Mouse (Mus musculus) heart, postnatal 25 days (tissue): ENCODE results near the gene Kcnj15. TPM values are rescaled to one million over a fixed set of nuclear protein-coding genes. Genes with fewer than 3 reads are reported as not detected.

Experiments
- DNase-seq: peaks from one replicate; pipeline ENCODE4 v3.0.0; 2022; ENCODE audit warnings: low spot score
- intact Hi-C: fragments of 180-260 bp; cut with DNase I; formaldehyde crosslinking; loops from one replicate; pipeline ENCODE4 v1.15.1; 2025
- total RNA-seq, 2 experiments: library from RNA; stranded (reverse); gene quantifications; 2 replicates each; pipeline ENCODE4 v1.2.3; 2021

The Kcnj15 gene
- 1 to 10 TPM; 1.2 to 1.6 TPM for total RNA-seq

DNA sequence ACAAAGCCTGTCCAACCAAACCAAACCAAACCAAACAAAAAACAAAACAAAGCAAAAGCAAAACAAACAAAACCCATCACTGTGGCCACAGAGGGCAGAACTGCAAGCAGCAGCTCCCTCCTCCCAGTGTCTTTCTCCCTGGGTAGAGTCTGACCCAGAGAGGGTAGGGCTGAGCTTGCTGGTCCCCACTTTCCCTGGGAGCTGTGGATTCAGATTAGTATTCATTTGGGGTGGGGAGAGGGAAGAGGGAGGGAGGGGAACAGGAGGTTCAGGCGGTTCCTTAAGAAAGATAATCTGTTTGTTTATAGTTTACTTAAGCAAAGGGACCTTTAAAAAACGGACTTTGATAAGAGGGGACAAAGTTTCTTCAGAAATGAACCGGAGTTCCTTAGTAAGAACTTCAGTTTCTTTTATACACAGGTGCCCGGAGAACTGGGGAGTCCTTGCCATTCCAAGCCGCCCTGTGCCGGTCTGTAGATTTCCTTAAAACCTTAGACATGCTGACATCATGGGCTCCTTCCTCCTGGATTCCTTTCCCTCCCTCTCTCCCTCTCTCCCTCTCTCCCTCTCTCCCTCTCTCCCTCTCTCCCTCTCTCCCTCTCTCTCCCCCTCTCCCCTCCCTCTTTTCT lies at the start of gene Kcnj15:
Gene Kcnj15, plus strand, starts transcription at position 293 of the 629 bp plus-strand sequence.
- intact Hi-C loops = loop anchor here (5.0 kb wide), 1 partner anchor 35 kb away; no protein-coding TSS in a partner anchor
- DNase-seq = no peak

GRCm38 (mm10) chr16:95208243-95208642 lies 49.1 kb upstream of the Kcnj15 start:
- DNase-seq = no peak
- intact Hi-C loops = no loop called here

DNA sequence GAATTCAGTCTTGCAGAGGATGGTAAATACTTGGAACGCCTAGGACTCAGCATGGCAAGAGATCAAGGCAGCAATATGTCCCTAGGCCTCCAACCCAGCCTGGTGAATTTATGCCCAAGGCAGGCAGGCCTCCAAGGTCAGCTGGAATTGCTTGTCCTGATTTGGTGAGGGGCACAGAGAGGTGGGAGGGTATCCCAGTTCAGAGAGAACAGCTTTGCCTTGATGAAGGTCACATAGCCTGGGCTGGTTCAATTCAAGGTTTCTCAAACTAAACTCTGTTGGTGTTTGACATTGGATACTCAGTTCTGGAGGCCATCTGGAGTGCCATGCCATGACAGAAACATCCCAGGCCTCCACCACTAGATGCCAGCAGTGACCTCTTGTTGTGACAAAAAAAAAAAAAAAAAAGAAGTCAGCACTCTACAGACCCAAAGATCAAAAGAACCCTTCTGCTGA lies 48.3 kb upstream of the Kcnj15 start:
- intact Hi-C loops = loop anchor here (1.0 kb wide), 1 partner anchor 132 kb away; no protein-coding TSS in a partner anchor
- no peak for DNase-seq

GRCm38 (mm10) chr16:95214251-95215197 lies 42.8 kb upstream of the Kcnj15 start:
- no peak for DNase-seq
- intact Hi-C loops = no loop called here

- intact Hi-C loops = no loop called here
- DNase-seq = no peak
These were observed 41.6 kb upstream of the Kcnj15 start for GRCm38 (mm10) chr16:95215782-95216181.

- no peak for DNase-seq
- intact Hi-C loops = no loop called here
These were observed 41.0 kb upstream of the Kcnj15 start for GRCm38 (mm10) chr16:95216346-95216745.

GRCm38 (mm10) chr16:95216824-95217223 lies 40.5 kb upstream of the Kcnj15 start:
- intact Hi-C loops = no loop called here
- DNase-seq = no peak

GRCm38 (mm10) chr16:95218783-95219182 lies 38.6 kb upstream of the Kcnj15 start:
- DNase-seq = no peak
- intact Hi-C loops = no loop called here

- no peak for DNase-seq
- intact Hi-C loops = no loop called here
These were observed 37.9 kb upstream of the Kcnj15 start for GRCm38 (mm10) chr16:95219459-95219858.

DNA sequence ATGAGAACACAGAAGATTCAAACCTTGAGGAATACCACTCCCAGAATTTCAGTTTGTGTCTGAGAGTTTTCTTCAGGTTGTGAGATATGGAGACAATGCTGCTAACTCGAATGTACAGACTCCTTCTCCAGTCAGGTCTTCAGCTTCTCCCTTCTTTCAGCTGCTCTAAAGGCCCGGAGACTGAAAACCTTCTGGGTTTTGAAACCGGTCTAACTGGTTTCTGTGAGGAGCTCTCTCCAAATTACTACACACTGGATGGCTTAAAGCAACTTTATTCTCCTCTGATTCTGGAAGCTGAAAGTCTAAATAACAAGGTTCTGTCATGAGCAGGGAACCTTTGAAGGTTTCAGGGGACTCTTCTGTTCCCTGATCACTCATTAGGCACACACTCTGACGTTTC lies 36.3 kb upstream of the Kcnj15 start:
- intact Hi-C loops = loop anchor here (5.0 kb wide), 1 partner anchor 36 kb away; the partner anchor contains the start of gene Kcnj15

GRCm38 (mm10) chr16:95222026-95222718 lies 35.2 kb upstream of the Kcnj15 start:
- intact Hi-C loops = loop anchor here (5.0 kb wide), 1 partner anchor 35 kb away; the partner anchor contains the start of gene Kcnj15
- no peak for DNase-seq

More for the DNA sequence above, 36.3 kb upstream of the Kcnj15 start:
- DNase-seq = no peak

DNA sequence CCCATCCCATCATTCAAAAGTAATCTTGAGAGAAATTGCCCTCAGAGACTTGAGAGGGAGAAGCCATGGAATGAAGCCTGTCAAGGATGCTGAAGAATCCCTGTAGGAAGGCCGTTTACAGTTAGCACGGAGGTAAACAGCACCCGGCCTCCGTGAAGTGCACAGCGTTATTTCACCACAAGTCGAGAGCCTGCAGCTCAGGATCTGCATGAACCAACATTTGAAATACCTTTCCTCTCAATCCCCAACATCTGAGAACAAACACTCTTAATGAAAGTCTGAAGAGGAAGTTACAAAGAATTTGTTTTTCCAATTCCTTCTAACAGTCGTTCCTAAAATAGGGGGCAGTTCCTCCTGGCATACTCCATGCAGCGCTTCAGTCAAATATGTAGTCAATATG lies 33.9 kb upstream of the Kcnj15 start:
- intact Hi-C loops = loop anchor here (5.0 kb wide), 1 partner anchor 34 kb away; the partner anchor contains the start of gene Kcnj15
- DNase-seq = no peak

- DNase-seq = no peak
- intact Hi-C loops = no loop called here
These were observed 32.1 kb upstream of the Kcnj15 start for GRCm38 (mm10) chr16:95225285-95225684.

DNA sequence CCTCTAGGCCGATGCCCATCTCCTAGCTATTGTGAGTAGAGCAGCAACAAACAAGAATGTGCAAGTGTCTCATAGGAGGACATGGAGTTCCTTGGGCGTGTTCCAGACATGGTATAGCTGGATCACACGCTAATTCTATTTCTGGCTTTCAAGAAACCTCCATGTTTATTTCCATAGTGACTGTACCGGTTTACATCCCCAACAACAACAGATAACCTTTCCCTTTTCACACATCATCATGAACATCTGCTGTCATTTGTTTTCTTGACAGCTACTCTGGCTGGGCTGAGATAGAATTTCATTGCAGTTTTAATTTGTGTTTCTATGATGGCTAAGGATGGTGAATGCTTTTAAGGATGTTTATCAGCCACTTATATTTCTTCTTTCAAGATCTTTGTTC lies 25.6 kb upstream of the Kcnj15 start:
- DNase-seq = no peak
- intact Hi-C loops = no loop called here

DNA sequence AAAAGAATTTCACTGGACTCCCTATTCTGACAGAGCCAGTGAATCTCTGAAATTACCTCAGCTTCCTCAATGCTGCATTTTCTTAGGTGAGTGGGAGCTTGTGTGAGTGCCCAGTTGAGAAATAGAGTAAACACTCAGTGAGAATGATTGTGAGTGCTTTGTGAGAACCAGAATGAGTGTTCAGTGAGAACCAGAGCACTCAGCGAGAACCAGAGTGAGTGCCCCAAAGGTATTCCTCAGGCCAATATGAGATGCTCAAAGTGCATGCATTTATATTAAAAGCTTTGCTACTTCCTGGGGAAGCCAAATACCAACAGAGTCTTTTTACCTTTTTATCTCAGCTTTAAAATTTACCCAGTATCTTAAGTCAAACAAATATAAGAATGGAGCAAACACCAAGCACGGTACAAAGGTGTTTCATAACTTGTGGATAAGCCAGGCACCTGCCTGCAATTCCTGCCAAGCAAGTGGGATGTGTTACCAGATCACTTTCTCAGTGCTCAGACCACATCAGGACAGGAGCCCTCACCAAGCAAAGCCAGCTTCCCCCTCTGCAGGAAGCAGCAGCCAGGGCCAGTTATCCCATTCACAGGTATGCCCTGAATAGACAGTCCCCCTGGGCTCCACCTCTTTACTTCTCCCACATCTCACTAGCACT lies 22.3 kb upstream of the Kcnj15 start:
- DNase-seq = no peak
- intact Hi-C loops = no loop called here

DNA sequence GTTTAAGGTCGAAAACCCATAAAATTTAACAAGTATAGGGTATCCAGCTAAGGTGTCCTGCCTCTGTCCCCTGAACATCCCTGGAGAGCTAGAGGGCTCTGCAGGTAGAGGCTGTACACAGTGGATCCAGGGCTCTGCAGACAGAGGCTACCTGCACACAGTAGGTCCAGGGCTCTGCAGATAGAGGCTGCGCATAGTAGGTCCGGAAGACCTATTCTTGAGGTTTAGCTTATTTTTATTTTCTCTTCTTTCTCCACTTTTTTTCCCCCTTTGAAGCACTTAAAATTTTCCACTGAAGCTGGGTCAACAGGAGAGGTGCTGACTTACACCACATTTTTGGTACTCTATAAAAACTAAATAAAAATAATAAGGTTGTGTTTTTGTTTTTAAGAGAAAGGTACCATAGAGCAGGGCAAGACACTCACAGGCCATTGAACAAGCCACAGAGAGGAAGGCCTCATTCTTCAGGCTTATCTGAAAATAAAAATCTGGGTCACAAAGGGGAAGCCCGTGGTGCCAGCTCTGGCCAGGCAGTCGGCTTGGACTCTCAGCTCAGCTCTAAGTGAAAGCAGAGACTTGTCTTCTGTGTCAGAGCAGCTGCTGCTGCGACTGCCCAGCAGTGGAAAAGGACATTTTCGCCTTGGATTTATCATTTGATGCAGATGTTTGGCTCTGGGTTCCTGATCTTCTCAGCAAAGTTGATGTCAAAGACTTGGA lies 18.0 kb upstream of the Kcnj15 start:
- DNase-seq = no peak
- intact Hi-C loops = no loop called here

DNA sequence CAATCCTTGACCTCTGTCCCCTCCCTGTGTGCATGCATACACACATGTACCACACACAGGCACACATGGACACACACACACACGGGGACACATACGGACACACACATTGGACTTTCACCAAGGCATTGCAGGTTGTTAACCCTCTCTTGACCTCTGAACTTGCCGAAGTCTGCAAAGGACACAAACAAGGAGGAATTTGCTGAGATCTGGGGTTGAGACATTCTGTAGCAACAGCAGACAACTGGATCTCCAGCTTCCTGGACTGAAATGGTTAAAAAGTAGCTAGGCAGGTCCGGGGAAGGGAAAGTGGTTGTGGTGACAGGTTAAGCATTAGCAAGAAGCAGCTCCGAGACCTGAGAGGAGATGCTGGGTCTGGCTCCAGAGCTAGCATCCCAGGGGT lies 16.7 kb upstream of the Kcnj15 start:
- no peak for DNase-seq
- intact Hi-C loops = no loop called here

GRCm38 (mm10) chr16:95241581-95241980 lies 15.8 kb upstream of the Kcnj15 start:
- peak; percentile 56 for DNase-seq
- intact Hi-C loops = no loop called here

DNA sequence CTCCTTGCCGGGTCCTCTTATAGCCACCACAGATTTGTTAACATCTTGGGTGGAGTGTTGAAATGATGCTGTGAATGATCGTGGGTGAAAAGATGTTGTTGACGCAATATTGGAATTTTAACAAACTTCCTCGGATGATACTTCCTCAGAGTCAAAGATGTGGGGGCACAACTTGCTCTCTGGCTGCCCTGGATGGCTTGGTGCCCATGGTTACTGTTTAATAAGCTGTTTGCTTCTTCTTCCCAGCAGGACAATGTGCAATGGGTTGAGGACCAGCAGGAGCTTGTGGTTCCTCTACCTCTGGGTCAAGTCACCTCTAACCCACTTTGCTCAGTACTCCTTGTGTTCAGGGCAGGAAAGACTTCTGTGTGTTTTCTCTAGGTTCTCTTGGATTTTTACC lies 15.2 kb upstream of the Kcnj15 start:
- intact Hi-C loops = no loop called here
- DNase-seq = no peak
